Mouse (Mus musculus): Measurements from ENCODE around the gene Sesn2.

DNA sequence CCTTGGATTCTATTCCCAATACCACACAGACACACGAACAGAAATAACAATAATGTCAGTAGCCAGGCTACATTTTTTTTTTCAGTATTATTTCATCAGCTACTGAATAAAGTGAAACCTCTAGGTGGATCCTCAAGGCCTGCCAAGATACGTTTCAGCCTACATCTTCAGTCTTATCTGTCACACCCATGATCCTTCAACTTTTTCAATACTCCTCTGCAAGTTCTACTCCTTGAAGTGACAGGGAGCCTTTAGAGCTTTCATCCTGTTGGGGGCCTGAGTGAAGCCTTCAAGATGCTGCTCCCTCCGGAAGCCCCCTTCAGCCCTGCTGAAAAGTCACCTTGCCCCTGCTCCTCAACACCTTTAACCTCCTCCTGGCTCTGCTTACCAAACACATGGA, 1.8 kb upstream of the Sesn2 start:
- no peak for TF ChIP-seq EP300 (IDR thresholded peaks at IDR 0.05)
- no peak for TF ChIP-seq CTCF (IDR thresholded peaks at IDR 0.05)
